Mouse (Mus musculus) embryo, embryonic 10.5 days (tissue): ENCODE results near the gene Adamts20.
"Not testable (repeated sequence)": the region's sequence is repeated elsewhere in the genome, so short reads cannot be mapped to it uniquely, and the experiment has no call there.

Experiments
- DNase-seq: peaks from one replicate; pipeline ENCODE4 v3.0.0-alpha.2; 2015; ENCODE audit warnings: low spot score

The Adamts20 gene

GRCm38 (mm10) chr15:94465318-94465717, at the start of gene Adamts20:
Gene Adamts20 (minus strand): TSS chr15:94465418.
- DNase-seq: no peak

DNA sequence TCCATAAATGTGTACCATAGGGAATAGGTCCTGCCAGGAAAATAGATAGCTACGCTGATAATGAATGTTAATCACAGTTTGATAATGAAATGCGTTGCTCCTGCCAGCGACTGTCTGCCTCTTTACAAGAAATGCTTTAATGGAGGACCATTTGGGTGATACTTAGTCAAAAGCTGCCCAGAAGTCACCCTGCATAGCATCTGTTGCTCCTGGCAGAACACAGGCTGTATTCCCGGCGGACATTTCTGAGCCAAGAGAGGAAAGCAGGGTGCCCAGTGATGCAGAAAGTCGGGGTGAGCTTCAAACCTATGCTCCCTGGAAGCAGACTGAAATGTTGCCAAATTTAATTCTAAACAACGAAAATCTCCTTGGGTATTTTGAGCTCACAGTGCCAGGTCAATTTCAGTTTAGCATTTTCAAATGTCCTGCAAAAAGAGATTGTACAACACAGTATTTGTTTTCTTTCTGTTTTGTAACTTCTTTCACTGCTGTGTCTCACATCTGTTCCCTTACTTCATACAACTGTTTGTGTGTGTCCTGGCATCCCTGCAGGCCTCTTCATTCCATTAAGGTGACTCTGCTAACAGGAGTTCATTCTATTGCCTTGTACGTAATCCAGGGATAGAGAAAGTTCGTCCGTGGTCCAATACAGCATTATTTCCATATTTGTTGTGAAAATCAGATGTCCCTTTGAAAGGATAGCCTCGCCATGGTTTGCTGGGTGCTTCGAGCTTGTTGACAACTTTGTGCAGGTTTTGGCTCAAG, 38.4 kb upstream of the Adamts20 start:
- no peak for DNase-seq

DNA sequence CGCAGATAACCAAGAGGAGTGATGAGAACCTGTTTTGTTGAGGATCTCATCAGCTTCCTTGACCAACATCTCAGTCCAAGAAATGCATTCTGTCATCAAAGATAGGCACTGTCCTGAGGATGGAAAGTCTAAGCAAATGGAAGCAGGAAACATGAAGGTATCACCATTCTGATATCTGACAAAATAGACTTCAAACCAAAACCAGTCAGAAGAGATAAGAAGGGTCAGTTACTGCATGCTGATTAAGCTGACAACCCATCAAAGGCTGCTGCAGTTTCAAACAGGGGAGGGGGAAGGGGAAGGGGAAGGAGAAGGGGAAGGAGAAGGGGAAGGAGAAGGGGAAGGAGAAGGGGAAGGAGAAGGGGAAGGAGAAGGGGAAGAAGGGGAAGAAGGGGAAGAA, 34.0 kb upstream of the Adamts20 start:
- no peak for DNase-seq

- peak; percentile 18 for DNase-seq
These were observed 30.7 kb upstream of the Adamts20 start for GRCm38 (mm10) chr15:94495936-94496335.

GRCm38 (mm10) chr15:94494445-94494844, 29.2 kb upstream of the Adamts20 start:
- DNase-seq: no peak

DNA sequence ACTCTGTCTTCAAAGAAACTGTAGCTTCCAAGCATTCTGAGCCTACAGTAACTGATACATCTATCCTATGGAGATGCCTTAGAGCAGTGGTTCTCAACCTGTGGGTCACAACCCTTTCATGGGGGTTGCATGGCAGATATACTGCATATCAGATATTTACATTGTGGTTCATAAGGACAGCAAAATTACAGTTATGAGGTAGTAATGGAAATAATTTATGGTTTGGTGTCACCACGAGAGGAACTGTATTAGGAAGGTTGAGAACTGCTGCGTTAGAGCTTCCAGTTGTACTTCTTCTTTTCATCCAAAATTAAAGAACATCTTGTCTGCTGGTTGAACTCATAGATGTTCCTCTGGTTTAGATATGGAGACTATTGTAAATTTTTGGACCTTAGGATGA, 24.2 kb upstream of the Adamts20 start:
- no peak for DNase-seq

DNA sequence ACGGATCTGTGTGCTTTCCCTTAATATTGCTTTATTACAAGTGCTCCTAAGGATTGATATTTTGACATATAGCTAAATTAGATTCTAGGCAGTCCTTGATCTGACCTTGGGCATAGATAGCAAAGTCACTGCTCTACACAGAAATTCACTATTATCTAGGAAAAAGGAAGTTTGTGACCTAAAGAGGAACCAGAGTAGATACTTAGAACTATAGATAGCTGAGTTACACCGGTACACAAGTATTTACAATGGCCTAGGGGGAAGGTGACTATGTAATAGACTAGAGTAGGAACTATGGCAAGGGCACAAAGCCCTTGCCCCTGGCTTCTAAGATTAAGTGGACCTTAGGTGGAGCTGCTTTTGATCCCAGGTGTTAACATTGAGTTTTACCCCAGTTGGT, 22.8 kb upstream of the Adamts20 start:
- DNase-seq: not testable (repeated sequence)

DNA sequence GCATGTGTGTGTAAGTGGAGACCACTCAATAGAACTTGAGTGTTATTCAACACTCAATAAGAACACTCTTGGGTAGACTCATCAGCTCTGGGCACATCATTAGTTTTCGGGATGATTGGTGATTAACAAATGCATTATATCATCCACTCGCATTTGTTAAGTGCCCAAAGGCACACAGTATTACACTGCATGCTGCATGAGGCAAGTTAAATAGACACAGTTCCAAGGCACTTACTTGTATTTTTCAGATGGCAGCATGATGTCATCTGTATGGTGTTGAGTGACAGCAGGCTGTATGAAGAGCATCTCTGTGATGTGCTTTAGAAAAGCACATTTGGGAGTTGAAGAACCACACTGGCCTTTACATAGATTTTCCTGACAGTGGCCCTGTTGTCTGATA, 17.3 kb upstream of the Adamts20 start:
- DNase-seq: no peak

GRCm38 (mm10) chr15:94480792-94481191, 15.6 kb upstream of the Adamts20 start:
- DNase-seq: no peak

GRCm38 (mm10) chr15:94480248-94480647, 15.0 kb upstream of the Adamts20 start:
- DNase-seq: no peak

GRCm38 (mm10) chr15:94479513-94480136, 14.4 kb upstream of the Adamts20 start:
- peak; percentile 12 for DNase-seq

GRCm38 (mm10) chr15:94478706-94479105, 13.5 kb upstream of the Adamts20 start:
- DNase-seq: peak; percentile 23

DNA sequence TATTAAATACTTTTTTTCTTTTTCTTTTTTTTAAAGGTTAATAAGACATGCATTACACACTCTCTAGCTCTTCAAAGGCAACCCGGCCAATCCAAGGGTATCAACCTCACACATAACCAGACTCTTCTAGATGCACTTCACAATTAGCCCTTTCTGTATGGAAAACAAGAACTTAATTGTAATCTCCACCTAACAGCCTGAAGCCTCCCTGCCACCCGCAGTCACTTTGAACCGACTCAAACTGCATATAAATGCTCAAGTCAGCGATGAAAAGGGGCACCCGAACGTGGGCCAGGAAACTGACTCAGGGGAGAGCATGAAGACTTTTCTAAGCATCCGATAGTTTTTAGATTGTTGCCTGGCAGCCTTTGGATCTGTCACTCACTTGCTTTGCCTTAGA, 12.1 kb upstream of the Adamts20 start:
- peak; percentile 19 for DNase-seq

GRCm38 (mm10) chr15:94475975-94476374, 10.8 kb upstream of the Adamts20 start:
- no peak for DNase-seq

- DNase-seq: no peak
These were observed 5.1 kb upstream of the Adamts20 start for GRCm38 (mm10) chr15:94470361-94470760.

DNA sequence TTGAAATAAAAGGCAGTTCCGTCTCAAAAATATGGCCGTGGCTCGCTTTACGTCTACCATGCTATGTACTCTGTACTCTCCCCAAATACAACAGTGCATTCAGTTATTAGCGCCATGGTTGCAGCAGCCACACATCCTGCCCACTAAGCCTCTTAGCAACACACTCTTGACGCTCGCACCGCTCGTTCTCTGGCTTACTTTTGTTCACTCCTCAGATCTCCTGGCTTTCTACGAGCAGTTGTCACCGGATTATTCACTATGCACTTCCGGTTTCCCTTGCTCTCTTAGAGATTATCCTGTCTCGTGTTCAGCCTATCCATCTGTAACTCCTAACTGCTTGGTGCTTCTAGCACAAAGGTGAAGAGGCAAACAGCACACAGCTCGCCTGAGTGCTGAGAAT, 337 bp downstream of the Adamts20 start:
- DNase-seq: no peak

DNA sequence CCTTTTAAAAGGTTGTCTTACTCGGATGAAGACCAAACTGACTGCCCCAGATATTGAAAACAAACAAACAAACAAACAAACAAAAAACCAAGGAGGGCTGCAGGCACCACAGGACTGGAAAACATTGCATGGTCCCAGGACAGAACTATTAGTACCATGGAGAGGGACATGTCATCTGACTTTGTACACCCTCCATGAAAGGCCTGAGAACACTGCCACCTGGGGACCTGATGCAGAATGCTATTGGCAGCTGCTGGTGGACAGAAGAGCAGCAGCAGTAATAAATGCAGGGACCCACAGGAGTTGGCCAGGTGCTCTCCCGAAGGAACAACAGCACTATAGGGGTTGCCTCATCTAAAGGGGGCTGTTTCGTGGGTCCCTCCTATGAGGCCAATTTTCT, 2.0 kb downstream of the Adamts20 start:
- peak; percentile 56 for DNase-seq

- DNase-seq: no peak
These were observed 3.0 kb downstream of the Adamts20 start for GRCm38 (mm10) chr15:94462206-94462605.

GRCm38 (mm10) chr15:94461166-94461565, 4.1 kb downstream of the Adamts20 start:
- DNase-seq: no peak

GRCm38 (mm10) chr15:94457636-94458390, 7.4 kb downstream of the Adamts20 start:
- DNase-seq: peak; percentile 64

GRCm38 (mm10) chr15:94452848-94453247, 12.4 kb downstream of the Adamts20 start:
- no peak for DNase-seq

- no peak for DNase-seq
These were observed 13.6 kb downstream of the Adamts20 start for GRCm38 (mm10) chr15:94451600-94451999.
